Mouse (Mus musculus): ENCODE measurements around the gene Lrrc61. TPM values are rescaled to one million over a fixed set of nuclear protein-coding genes. Genes with fewer than 3 reads are reported as not detected.

Lrrc61 gene
- polyA plus RNA-seq, 1 experiment = 12.4 TPM

DNA sequence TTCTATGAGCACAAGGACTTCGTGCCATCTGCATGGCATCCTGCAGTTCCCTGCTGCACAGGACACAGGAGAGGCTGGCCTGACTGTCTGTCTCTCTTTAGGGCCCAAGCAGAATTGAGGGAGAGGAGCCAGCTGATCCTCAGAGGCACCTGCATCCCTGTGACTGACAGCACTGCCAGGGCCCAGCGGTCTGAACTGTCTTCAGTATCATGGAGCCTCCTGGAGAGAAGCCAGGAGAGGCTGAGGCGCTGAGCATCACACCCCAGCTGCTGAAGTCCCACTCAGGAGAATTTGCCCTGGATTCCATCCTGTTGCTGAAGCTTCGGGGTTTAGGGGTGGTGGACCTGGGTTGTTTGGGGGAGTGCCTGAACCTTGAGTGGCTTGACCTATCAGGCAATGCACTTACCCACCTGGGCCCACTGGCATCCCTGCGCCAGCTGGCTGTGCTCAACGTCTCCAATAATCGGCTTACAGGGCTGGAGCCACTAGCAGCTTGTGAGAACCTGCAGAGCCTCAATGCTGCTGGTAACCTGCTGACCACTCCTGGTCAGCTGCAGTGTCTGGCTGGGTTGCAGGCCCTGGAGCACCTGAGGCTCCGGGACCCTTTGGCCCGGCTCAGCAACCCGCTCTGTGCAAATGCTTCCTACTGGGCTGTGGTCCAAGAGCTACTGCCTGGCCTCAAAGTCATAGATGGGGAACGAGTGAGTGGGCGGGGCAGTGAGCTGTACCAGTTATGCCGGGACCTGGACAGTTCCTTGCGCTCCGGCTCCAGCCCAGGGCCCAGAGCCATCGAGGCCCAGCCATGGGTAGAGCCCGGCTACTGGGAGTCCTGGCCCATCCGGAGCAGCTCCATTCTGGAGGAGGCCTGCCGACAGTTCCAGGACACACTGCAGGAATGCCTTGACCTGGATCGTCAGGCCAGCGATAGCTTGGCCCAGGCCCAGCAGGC lies 13.7 kb downstream of the Lrrc61 start:
- Histone ChIP-seq H3K27me3 (replicated peaks) (peaks cover 2% of the 10 kb centered on the region), H3K36me3 (replicated peaks; ENCODE audit: low read length) (peaks cover 57% of the 10 kb centered on the region), H3K4me1 (peaks cover 13% of the 10 kb centered on the region; the same call in 1 of the 2 replicates), H3K4me3 (replicated peaks) (no peak overlapping the region), H3K9me3 (peaks cover 18% of the 10 kb centered on the region)
- TF ChIP-seq GATA1 (IDR thresholded peaks at IDR 0.05; ENCODE audit: borderline replicate concordance, low read length) = no peak

DNA sequence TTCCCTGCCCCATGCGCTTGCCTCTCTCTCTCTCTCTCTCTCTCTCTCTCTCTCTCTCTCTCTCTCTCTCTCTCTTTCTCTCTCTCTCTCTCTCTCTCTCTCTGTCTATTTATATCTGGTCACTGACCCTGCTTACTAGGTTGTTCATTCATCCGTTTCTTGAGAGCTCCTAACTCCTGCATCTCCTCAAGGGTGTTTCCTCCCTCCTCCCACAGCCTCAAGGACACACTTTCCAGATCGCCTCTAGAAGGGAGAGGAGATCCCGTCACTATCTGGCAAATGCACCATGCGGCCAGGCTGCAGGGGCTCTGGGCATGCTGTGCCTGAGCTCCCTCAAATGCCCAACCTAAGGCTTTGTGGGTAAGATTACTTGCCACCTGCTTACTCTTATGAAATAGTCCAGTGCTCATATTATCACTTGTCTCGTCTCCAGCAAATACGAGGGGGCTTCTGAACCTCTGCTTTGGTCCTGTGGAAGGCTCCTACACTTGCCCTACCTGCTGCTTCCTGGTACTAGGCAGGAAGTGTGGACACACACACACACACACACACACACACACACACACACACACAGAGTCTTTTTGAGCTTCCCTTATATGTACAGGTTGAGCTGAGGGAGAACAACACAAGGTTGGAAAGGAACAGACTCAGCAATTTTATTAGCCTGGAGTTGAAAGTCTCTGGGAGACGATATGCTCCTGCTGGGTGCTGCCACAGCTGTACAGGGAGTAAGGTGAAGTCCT lies 14.6 kb downstream of the Lrrc61 start:
- Histone ChIP-seq H3K9me3 (peaks cover 18% of the 10 kb centered on the region), H3K36me3 (replicated peaks; ENCODE audit: low read length) (peaks cover 52% of the 10 kb centered on the region)
- no peak for TF ChIP-seq FLI1 (IDR thresholded peaks at IDR 0.05; ENCODE audit: low read length)
- no peak for TF ChIP-seq GATA1 (IDR thresholded peaks at IDR 0.05; ENCODE audit: borderline replicate concordance, low read length)

DNA sequence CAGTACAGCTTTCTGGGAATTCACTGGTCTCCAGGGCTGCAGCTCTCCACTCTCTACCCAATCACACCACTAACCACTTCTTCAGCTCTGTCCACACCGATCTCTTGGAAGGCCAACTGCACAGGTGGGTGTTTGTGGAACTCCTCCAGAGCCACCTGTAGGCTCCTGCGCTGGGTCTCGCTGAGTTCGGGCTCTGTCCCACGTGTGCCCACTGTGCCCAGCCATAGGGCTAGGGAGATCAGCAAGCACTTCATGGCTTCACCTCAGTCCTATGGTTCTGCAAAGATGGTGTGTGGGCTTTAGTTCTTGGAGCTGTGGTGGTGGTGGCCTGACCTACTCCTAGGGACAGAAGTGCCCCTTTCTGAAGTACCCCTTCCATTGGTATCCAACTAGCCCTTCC lies 17.4 kb downstream of the Lrrc61 start:
- Histone ChIP-seq H3K27me3 (replicated peaks) (peaks cover 2% of the 10 kb centered on the region), H3K36me3 (replicated peaks; ENCODE audit: low read length) (peaks cover 24% of the 10 kb centered on the region), H3K9me3 (peaks cover 8% of the 10 kb centered on the region), H3K4me3 (replicated peaks) (no peak overlapping the region), H3K4me1 (peaks cover 14% of the 10 kb centered on the region; the same call in 1 of the 2 replicates)
- TF ChIP-seq FLI1 (IDR thresholded peaks at IDR 0.05; ENCODE audit: low read length) (no peak), GATA1 (IDR thresholded peaks at IDR 0.05; ENCODE audit: borderline replicate concordance, low read length) (no peak)

More for the DNA sequence above, 14.6 kb downstream of the Lrrc61 start:
- H3K4me3 ChIP-seq (replicated peaks) = no peak overlapping the region
- peaks cover 2% of the 10 kb centered on the region for H3K27me3 ChIP-seq (replicated peaks)
- peaks cover 13% of the 10 kb centered on the region; the same call in 1 of the 2 replicates for H3K4me1 ChIP-seq

DNA sequence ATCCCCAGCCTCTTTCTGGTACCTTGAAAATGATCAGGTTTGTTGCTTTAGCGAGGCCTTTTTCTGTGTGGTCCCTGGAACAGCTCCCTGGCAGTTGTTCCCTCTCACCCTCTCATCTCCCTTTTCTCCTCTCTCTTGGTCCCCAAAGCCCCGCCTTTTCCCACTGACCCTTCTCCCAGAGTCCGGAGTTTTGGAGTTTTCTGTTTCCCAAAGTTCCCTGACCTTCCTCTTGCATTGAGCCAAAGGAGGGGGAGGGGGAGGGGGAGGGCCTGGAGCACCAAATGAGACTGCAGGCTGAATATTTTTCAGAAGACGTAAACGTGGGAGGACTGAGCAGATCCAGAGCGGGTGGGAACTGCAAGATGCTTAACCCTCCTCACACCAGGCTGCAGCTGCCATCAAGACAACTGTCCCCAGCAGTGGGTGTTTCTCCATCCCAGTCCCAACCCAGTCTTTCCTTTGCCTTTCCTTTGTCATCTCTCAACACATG lies 18.0 kb downstream of the Lrrc61 start, which contains the start of gene Rarres2:
Rarres2 (minus strand) TSS at position 218 of the 490 bp plus-strand sequence.
- Histone ChIP-seq H3K27me3 (replicated peaks) (peaks cover 2% of the 10 kb centered on the region), H3K4me3 (replicated peaks) (no peak within 1 kb of the TSS)
- TF ChIP-seq FLI1 (IDR thresholded peaks at IDR 0.05; ENCODE audit: low read length) (no peak), GATA1 (IDR thresholded peaks at IDR 0.05; ENCODE audit: borderline replicate concordance, low read length) (no peak)

DNA sequence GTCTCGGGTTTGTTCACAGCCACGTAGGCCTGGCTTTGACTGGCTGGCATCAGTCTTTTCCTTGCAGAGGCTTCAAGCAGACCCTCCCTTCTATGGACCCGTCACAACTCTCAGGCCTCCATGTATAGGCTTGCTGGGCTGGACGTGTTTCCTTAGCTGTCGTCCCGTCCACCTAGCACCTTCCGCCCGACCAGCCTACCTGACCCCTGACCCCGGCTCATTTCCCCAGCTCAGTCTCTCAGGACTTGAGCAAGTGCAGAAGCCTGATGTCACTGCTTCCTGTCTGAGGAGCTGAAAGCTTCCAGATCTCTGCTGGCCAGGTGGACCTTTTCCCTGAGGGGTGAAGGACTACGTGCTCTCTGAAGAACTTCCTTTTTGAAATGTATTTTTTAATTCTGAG lies 18.7 kb downstream of the Lrrc61 start:
- H3K9me3 ChIP-seq = peaks cover 8% of the 10 kb centered on the region
- H3K36me3 ChIP-seq (replicated peaks; ENCODE audit: low read length) = peaks cover 19% of the 10 kb centered on the region
- no peak for TF ChIP-seq GATA1 (IDR thresholded peaks at IDR 0.05; ENCODE audit: borderline replicate concordance, low read length)
- no peak for TF ChIP-seq FLI1 (IDR thresholded peaks at IDR 0.05; ENCODE audit: low read length)
- peaks cover 2% of the 10 kb centered on the region for H3K27me3 ChIP-seq (replicated peaks)
- no peak overlapping the region for H3K4me3 ChIP-seq (replicated peaks)
- peaks cover 20% of the 10 kb centered on the region for H3K4me1 ChIP-seq

More for the DNA sequence above, 18.0 kb downstream of the Lrrc61 start, which contains the start of gene Rarres2:
- H3K36me3 ChIP-seq (replicated peaks; ENCODE audit: low read length) = peaks cover 24% of the 10 kb centered on the region
- H3K4me1 ChIP-seq = peaks cover 14% of the 10 kb centered on the region; the same call in 1 of the 2 replicates
- peaks cover 8% of the 10 kb centered on the region for H3K9me3 ChIP-seq

DNA sequence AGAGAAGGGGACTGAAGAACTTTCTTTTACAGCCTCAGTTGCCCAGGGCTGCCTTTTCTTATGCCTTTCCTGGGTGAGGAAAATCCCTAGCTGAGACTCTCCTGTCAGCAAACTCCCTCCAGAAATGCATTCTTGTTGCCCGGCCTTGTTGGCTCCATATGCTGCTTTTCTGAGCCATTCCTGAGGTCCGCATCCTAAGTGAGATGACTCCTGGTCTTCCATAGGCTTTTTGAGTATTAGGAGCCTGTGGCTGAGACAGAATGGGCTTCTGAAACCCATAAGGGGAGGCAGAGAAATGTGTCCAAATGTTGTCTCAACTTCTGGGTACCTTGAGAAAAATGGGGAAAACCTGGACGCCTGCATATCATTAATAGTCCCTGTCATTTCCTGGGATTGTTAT lies 19.4 kb downstream of the Lrrc61 start:
- TF ChIP-seq GATA1 (IDR thresholded peaks at IDR 0.05; ENCODE audit: borderline replicate concordance, low read length) (no peak), FLI1 (IDR thresholded peaks at IDR 0.05; ENCODE audit: low read length) (no peak)
- Histone ChIP-seq H3K4me3 (replicated peaks) (no peak overlapping the region), H3K27me3 (replicated peaks) (peaks cover 2% of the 10 kb centered on the region), H3K36me3 (replicated peaks; ENCODE audit: low read length) (peaks cover 12% of the 10 kb centered on the region), H3K9me3 (peaks cover 8% of the 10 kb centered on the region), H3K4me1 (peaks cover 27% of the 10 kb centered on the region)

DNA sequence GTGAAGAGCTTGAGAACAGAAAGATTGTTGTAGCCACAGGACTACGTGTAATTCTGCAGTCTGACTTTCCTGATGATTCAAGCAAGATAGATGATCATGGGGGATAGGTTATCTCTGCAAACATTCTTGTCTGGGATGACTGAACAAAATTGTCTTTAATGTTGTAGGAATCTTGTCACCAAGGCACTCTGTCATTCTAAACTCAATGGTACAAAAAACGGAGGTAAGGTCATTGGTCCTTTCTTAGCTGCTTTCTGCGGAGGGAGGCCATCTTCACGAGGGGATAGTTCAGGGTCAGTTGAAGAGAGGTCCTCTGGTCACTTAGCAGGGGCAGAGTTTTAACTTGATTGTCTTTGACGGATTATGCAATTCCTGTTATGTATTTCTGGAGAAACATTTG lies 24.1 kb downstream of the Lrrc61 start:
- peak overlapping the region; percentile 89 for H3K4me3 ChIP-seq (replicated peaks)

DNA sequence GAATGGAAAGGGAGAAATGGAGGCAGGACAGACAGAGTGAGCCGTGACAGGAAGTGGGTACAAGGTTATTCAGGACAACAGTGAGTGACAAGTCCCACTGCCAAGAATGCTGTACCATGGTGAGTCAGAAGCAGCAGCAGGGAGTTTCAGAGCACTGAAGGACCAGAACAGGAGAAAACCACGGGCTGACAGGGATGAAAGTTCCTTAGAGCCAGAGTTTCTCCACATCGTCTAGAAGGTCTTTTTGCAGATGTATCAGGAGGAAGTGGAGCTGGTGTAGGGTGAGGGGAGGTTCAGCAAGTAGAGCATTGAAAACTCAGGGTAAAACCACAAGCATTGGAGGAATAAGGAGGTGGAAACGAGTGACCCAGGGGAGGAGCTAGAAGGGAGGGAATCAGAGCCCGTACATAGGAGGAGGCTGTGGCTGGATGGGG lies 24.6 kb downstream of the Lrrc61 start:
- no peaks in the 10 kb centered on the region for H3K27me3 ChIP-seq (replicated peaks)
- H3K36me3 ChIP-seq (replicated peaks; ENCODE audit: low read length) = no peaks in the 10 kb centered on the region
- H3K9me3 ChIP-seq = no peaks in the 10 kb centered on the region
- TF ChIP-seq GATA1 (IDR thresholded peaks at IDR 0.05; ENCODE audit: borderline replicate concordance, low read length) = no peak
- TF ChIP-seq FLI1 (IDR thresholded peaks at IDR 0.05; ENCODE audit: low read length) = no peak
- H3K4me3 ChIP-seq (replicated peaks) = peak overlapping the region; percentile 89
- H3K4me1 ChIP-seq = peaks cover 69% of the 10 kb centered on the region

More for the DNA sequence above, 24.1 kb downstream of the Lrrc61 start:
- TF ChIP-seq GATA1 (IDR thresholded peaks at IDR 0.05; ENCODE audit: borderline replicate concordance, low read length) (no peak), FLI1 (IDR thresholded peaks at IDR 0.05; ENCODE audit: low read length) (no peak)
- H3K27me3 ChIP-seq (replicated peaks) = no peaks in the 10 kb centered on the region
- H3K4me1 ChIP-seq = peaks cover 64% of the 10 kb centered on the region
- no peaks in the 10 kb centered on the region for H3K9me3 ChIP-seq
- no peaks in the 10 kb centered on the region for H3K36me3 ChIP-seq (replicated peaks; ENCODE audit: low read length)

DNA sequence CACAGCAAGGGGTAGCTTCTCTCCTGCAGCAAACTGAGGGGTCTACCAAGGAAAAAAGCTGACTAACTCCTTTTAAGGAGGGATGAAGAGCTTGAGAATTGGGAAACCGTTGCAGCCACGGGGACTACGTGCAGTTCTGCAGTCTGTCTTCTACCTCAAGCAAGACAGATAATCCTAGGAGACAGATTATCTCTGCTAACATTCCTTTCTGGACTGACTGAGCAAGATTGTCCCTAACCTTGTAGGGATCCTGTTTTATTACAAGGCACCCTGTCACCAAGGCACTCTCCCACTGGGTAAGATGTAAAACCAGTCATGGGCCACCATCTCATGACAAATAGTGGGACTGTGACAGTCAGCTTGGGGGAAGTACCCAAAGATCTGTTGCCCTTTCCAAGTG lies 26.7 kb downstream of the Lrrc61 start:
- TF ChIP-seq GATA1 (IDR thresholded peaks at IDR 0.05; ENCODE audit: borderline replicate concordance, low read length) (no peak), FLI1 (IDR thresholded peaks at IDR 0.05; ENCODE audit: low read length) (no peak)
- H3K27me3 ChIP-seq (replicated peaks) = no peaks in the 10 kb centered on the region
- H3K9me3 ChIP-seq = peaks cover 4% of the 10 kb centered on the region
- H3K4me1 ChIP-seq = peaks cover 74% of the 10 kb centered on the region
- H3K36me3 ChIP-seq (replicated peaks; ENCODE audit: low read length) = peaks cover 5% of the 10 kb centered on the region
- H3K4me3 ChIP-seq (replicated peaks) = no peak overlapping the region
